Mouse (Mus musculus): ENCODE measurements around the gene Irf1.
A peak's percentile ranks its signal among the peaks of the same experiment; 100 is the strongest.

- TF ChIP-seq EP300 (IDR thresholded peaks at IDR 0.05) = peak; percentile 84
- TF ChIP-seq CTCF (IDR thresholded peaks at IDR 0.05) = no peak
Observed at GRCm38 (mm10) chr11:53761822-53762221, 8.0 kb upstream of the Irf1 start.
